Mouse (Mus musculus) midbrain, embryonic 12.5 days (tissue): Measurements from ENCODE around the gene Mgst2. TPM values are rescaled to one million over a fixed set of nuclear protein-coding genes. Genes with fewer than 3 reads are reported as not detected.

Experiments
- ATAC-seq: fragments of 200-750 bp; cut with Nextera tagmentation; 2 replicates; pipeline ENCODE4 v1.8.0; 2017; ENCODE audit warnings: low read depth, moderate TSS enrichment, moderate library complexity; ENCODE audit not compliant: low FRiP score
- H3K27ac ChIP-seq: fragments of 300-500 bp; sonication (generic); replicated peaks from 2 replicates; pipeline ENCODE4 v1.5.1; 2016; ENCODE audit warnings: mild to moderate bottlenecking
- H3K27me3 ChIP-seq: fragments of 300-500 bp; sonication (generic); 2 replicates; pipeline ENCODE4 v1.6.1; 2016; ENCODE audit warnings: mild to moderate bottlenecking
- H3K36me3 ChIP-seq: fragments of 300-500 bp; sonication (generic); 2 replicates; pipeline ENCODE4 v1.6.1; 2016
- H3K4me1 ChIP-seq: fragments of 300-500 bp; sonication (generic); 2 replicates; pipeline ENCODE4 v1.6.1; 2016
- H3K4me2 ChIP-seq: fragments of 300-500 bp; sonication (generic); replicated peaks from 2 replicates; pipeline ENCODE4 v1.6.1; 2016; ENCODE audit warnings: mild to moderate bottlenecking, moderate library complexity
- H3K4me3 ChIP-seq: fragments of 300-500 bp; sonication (generic); 2 replicates; pipeline ENCODE4 v1.5.1; 2016; ENCODE audit warnings: mild to moderate bottlenecking
- H3K9ac ChIP-seq: fragments of 300-500 bp; sonication (generic); replicated peaks from 2 replicates; pipeline ENCODE4 v1.6.1; 2016; ENCODE audit warnings: mild to moderate bottlenecking, moderate library complexity
- H3K9me3 ChIP-seq: fragments of 300-500 bp; sonication (generic); 2 replicates; pipeline ENCODE4 v1.6.1; 2016; ENCODE audit warnings: mild to moderate bottlenecking
- WGBS: fragments of 180-500 bp; shearing (Covaris S2); methylation state at CpG from one replicate; pipeline ENCODE4 v1.1.7; 2016; 5-methylcytosine and 5-hydroxymethylcytosine counted together
- polyA plus RNA-seq: library from polyadenylated mRNA; unstranded; fragments of >200 nt; fragmentation: Nextera tagmentation; extraction: Ambion mirVana; gene quantifications from 2 replicates; pipeline ENCODE4 v1.2.1, GENCODE M21; 2016

The Mgst2 gene
- 0.45 and 0.92 TPM in 2 replicates for polyA plus RNA-seq

DNA sequence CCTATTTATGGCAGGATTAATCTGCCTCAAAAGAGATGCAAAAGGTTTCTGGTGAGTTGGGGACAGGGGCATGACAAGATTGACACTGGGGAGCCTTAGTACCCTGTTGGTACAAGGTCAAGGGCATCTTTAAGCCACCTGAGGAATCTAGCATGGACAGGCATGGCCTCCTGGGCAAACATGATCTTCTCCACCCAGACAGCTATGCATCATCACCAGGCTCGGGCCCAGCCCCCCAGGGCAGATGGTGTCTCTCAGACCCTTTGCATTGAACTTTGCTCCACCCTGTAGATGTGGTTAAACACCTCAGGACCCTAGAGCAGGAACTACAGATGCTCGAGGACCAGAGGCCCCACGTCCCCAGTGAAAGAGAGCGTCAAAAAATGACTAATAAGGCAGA lies at the start of gene Mgst2:
TSS of gene Mgst2 (plus strand) at position 301 of the 400 bp plus-strand sequence.
- no peak for ATAC-seq
- Histone ChIP-seq H3K4me1 (no peaks in the 10 kb centered on the region), H3K9me3 (no peaks in the 10 kb centered on the region), H3K36me3 (no peaks in the 10 kb centered on the region), H3K4me3 (no peak within 1 kb of the TSS), H3K9ac (no peak within 1 kb of the TSS), H3K27me3 (no peaks in the 10 kb centered on the region), H3K4me2 (no peak within 1 kb of the TSS), H3K27ac (no peak within 1 kb of the TSS)
- 63% methylated on average over 4 of the region's 4 CpGs for WGBS

DNA sequence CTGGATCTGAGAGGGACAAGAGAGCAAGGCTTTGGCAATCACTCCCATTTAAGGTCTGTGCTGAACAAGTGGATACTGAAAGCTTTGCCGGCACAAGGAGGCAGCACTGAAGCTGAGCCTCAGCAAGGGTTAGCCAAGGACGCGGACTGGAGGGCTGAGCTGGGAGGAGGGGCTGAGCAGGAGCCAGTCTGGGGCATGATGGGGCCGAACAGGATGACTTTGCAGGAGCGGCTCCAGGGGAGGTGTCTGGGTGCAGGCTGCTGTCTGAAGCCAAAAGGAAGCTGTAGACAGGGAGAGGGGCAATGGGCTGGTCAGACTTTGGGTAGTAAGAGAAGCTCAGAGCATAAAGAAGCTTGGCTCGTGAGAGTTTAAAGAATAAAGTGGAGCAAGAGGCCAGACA lies 48.2 kb upstream of the Mgst2 start:
- 11% methylated on average over 6 of the region's 6 CpGs for WGBS
- H3K4me1 ChIP-seq: no peaks in the 10 kb centered on the region; the same call in 1 of the 2 replicates
- no peaks in the 10 kb centered on the region for H3K9me3 ChIP-seq
- H3K9ac ChIP-seq: no peak overlapping the region
- no peaks in the 10 kb centered on the region; the same call in 1 of the 2 replicates for H3K27me3 ChIP-seq
- ATAC-seq: no peak
- H3K4me2 ChIP-seq: no peak overlapping the region
- no peak overlapping the region for H3K27ac ChIP-seq
- no peak overlapping the region for H3K4me3 ChIP-seq
- no peaks in the 10 kb centered on the region for H3K36me3 ChIP-seq

DNA sequence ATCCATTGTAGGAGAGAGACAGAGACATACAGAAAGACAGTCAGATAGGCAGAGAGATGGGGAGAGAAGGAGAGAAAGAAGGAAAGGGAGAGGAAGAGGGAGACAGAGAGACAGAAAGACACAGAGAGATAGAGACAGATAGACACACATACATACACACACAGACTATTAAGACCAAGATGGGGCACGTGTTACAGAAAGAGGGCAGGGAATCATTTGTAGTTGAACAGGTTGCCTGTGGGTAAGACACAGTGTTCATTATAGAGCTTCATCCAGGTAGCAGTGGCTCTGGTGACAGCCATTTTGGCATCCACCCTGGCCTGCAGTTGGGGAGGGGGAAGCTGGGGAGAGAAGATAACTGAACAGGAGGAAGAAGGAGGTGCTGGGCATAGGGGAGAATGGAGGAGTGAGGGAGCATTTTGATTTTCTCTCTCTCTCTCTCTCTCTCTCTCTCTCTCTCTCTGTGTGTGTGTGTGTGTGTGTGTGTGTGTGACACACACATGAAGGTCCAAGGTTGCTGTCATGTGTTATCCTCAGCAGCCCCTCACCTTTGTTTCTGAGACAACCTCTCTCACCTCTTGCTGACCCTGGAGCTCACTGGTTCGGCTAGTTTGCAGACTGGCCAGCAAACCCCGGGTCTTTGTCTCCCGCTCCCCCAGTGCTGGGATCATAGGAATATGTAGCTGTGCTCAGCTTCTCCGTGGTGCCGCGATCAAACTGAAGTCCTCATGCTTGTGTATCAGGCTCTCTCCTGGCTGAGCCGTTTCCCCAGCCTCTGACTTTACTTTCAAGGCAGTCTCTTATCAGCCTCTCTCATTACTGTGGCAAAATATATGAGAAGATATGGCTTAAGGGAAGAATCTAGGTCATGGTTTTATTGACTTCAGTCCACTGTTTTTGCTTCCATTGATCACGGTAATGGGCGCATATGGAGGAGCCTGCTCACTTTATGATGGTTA lies 47.5 kb upstream of the Mgst2 start:
- no peak overlapping the region for H3K27ac ChIP-seq

DNA sequence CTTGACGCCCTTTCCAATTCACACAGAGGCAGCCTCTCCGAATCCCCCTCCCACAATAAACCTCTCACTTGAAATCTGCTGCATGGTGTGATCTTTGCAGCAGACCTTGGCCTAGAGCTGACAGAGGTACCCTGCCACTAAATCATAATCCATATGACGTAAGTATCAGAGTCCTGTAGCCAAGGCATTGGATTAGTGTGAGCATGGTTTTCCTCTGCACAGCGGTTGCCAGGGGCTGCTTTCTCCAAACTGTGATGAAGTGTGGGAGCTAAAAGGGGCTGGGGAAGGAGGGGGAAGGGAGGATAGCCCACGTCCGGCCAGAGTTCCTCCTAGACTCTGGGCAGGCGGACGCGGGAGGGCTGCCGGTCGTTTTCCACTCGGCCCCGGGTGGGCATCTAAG lies 45.9 kb upstream of the Mgst2 start:
- Histone ChIP-seq H3K27me3 (no peaks in the 10 kb centered on the region; the same call in 1 of the 2 replicates), H3K27ac (no peak overlapping the region), H3K4me2 (no peak overlapping the region), H3K4me3 (no peak overlapping the region), H3K9me3 (no peaks in the 10 kb centered on the region), H3K9ac (no peak overlapping the region), H3K4me1 (no peaks in the 10 kb centered on the region; the same call in 1 of the 2 replicates), H3K36me3 (no peaks in the 10 kb centered on the region)
- ATAC-seq: no peak
- 81% methylated on average over 13 of the region's 13 CpGs for WGBS

More for the DNA sequence above, 47.5 kb upstream of the Mgst2 start:
- no peaks in the 10 kb centered on the region for H3K36me3 ChIP-seq
- H3K4me1 ChIP-seq: no peaks in the 10 kb centered on the region; the same call in 1 of the 2 replicates
- H3K9me3 ChIP-seq: no peaks in the 10 kb centered on the region
- H3K4me2 ChIP-seq: no peak overlapping the region
- 87% methylated on average over 10 of the region's 10 CpGs for WGBS
- ATAC-seq: no peak
- H3K27me3 ChIP-seq: no peaks in the 10 kb centered on the region; the same call in 1 of the 2 replicates
- no peak overlapping the region for H3K9ac ChIP-seq
- no peak overlapping the region for H3K4me3 ChIP-seq

DNA sequence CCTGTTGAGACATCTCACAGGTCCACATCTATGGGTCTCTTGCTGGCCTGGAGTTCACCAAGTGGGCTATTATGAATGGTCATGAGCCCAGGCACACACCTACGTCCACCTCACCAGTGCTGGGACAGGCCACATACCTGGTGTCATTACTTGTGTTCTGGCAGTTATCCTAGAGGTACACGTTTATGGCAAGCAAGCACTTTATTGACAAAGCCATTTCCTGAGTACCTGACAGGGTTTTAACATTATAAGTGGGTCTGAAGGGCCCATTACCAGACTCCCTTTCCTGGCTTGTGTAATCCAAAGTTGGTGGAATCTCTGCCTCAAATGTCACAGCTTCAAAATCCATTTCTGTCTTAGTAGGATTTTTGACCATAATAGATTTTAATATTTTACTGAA lies 36.2 kb upstream of the Mgst2 start:
- 71% methylated on average over 2 of the region's 2 CpGs for WGBS
- Histone ChIP-seq H3K9me3 (no peaks in the 10 kb centered on the region), H3K9ac (no peak overlapping the region), H3K4me2 (no peak overlapping the region), H3K27me3 (no peaks in the 10 kb centered on the region), H3K4me3 (no peak overlapping the region), H3K27ac (no peak overlapping the region), H3K36me3 (no peaks in the 10 kb centered on the region), H3K4me1 (no peaks in the 10 kb centered on the region)
- no peak for ATAC-seq

DNA sequence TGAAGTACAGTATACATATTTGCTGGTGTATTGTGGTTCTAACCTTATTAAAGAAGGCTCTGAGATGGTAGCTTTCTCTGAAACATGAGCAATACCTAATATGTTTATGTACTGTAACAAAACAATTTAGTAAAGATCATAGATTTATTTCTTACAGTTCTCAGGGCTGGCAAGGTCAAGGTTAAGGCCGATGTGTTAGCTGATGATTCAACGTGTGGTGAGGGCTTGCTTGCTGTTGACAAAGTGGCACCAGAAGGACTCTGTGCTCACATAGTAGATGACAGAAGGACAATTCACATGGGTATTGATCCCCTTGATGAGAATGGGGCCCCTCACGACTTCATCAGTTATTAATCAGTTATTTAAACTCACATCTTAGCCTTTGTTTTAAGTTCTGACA lies 32.4 kb upstream of the Mgst2 start:
- Histone ChIP-seq H3K4me1 (no peaks in the 10 kb centered on the region), H3K4me3 (no peak overlapping the region), H3K4me2 (no peak overlapping the region), H3K27me3 (no peaks in the 10 kb centered on the region), H3K36me3 (no peaks in the 10 kb centered on the region), H3K27ac (no peak overlapping the region), H3K9me3 (no peaks in the 10 kb centered on the region), H3K9ac (no peak overlapping the region)
- WGBS: 76% methylated on average over 3 of the region's 3 CpGs
- no peak for ATAC-seq

DNA sequence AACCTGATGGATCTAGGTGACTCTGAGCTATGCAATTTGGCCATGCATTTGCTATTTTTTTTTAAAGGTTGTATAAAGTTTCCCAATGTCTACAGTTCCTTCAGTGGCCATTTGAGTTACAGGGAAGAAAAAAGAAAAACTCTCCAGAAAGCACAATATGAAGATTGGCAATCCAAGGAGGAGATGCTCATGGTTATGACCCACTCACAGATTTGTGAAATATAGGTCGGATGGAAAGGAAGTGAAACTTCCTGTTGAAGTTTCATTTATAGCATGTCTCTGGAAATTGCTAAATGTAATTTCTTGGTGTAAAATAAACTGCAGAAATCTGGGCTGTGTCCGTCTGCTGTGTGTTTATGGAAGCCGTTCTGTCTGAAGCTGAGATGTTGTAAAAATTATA lies 31.2 kb upstream of the Mgst2 start:
- Histone ChIP-seq H3K4me1 (no peaks in the 10 kb centered on the region), H3K9ac (no peak overlapping the region), H3K4me3 (no peak overlapping the region), H3K27me3 (no peaks in the 10 kb centered on the region), H3K4me2 (no peak overlapping the region), H3K9me3 (0 out of 2 replicates have a peak, but pooled peaks cover 4% of the 10 kb centered on the region), H3K27ac (no peak overlapping the region), H3K36me3 (no peaks in the 10 kb centered on the region)
- no peak for ATAC-seq
- 89% methylated on average over 3 of the region's 3 CpGs for WGBS

DNA sequence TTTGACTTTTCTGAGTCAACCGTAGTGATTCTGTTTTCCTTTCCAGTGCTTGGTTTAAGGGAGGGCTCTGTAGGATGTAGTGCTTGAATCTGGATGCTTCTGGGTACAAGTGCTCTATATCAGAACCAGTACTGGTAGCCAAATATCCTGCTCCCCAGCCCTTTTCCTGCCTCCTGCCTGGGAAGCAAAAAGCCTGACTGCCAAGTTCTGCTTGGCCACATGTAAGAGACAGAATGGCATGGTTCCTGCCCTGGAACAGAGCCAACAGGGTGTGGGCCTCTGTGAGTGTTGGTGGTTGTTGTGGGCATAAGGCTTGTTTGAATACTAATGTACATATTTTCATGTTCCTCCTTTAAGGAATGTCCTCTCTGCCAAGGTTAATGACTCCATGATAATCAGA lies 29.4 kb upstream of the Mgst2 start:
- Histone ChIP-seq H3K36me3 (no peaks in the 10 kb centered on the region), H3K9ac (no peak overlapping the region), H3K27ac (no peak overlapping the region), H3K4me2 (no peak overlapping the region), H3K27me3 (no peaks in the 10 kb centered on the region), H3K9me3 (0 out of 2 replicates have a peak, but pooled peaks cover 4% of the 10 kb centered on the region), H3K4me3 (no peak overlapping the region), H3K4me1 (no peaks in the 10 kb centered on the region)
- 92% methylated on average over 1 of the region's 1 CpGs for WGBS
- ATAC-seq: no peak

DNA sequence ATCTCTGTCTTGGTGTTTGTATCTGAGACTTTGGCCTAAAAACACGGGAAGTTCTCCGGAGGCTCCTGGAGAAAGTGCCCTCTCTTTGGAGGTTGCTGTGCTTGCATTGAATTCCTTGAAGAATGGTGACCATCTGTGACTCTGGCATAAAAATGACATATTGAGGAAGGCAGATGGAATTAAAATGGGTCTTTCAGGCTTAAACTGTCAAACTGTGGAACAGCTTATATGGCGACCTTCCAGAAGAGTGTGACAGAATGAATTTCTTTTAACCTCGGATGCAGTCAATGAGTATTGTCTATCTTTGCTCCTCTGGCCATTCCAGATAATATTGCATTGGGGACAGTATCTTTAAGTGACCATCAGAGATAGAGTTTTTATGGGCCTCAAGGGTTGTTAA lies 28.2 kb upstream of the Mgst2 start:
- no peaks in the 10 kb centered on the region for H3K4me1 ChIP-seq
- 88% methylated on average over 4 of the region's 4 CpGs for WGBS
- 0 out of 2 replicates have a peak, but pooled peaks cover 4% of the 10 kb centered on the region for H3K9me3 ChIP-seq
- H3K36me3 ChIP-seq: no peaks in the 10 kb centered on the region
- no peak for ATAC-seq
- H3K27me3 ChIP-seq: no peaks in the 10 kb centered on the region
- no peak overlapping the region for H3K27ac ChIP-seq
- H3K4me2 ChIP-seq: no peak overlapping the region
- H3K9ac ChIP-seq: no peak overlapping the region
- no peak overlapping the region for H3K4me3 ChIP-seq

DNA sequence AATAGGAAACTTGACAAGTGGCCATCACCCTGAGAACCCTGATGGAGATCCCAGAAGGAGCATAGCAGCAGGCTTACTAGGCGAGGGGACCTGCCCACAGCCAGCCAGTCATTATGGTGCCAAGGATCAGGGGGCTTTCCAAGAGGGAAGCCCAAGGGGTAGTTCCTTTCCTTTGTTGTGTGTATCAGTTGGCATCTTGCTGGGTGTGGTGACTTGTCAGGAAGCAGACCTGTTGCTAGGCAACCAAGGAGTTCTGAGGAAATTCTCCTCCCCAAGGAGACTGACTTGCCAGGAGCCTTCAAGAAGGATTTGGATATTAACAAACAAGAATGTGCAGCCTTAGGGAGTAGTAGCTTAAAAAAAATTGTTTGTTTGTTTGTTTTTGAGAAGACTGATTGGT lies 25.7 kb upstream of the Mgst2 start:
- no peaks in the 10 kb centered on the region for H3K4me1 ChIP-seq
- no peak overlapping the region for H3K4me3 ChIP-seq
- 74% methylated on average over 1 of the region's 1 CpGs for WGBS
- H3K9ac ChIP-seq: no peak overlapping the region
- ATAC-seq: no peak
- H3K27me3 ChIP-seq: no peaks in the 10 kb centered on the region
- no peak overlapping the region for H3K4me2 ChIP-seq
- 0 out of 2 replicates have a peak, but pooled peaks cover 4% of the 10 kb centered on the region for H3K9me3 ChIP-seq
- no peaks in the 10 kb centered on the region for H3K36me3 ChIP-seq
- no peak overlapping the region for H3K27ac ChIP-seq

DNA sequence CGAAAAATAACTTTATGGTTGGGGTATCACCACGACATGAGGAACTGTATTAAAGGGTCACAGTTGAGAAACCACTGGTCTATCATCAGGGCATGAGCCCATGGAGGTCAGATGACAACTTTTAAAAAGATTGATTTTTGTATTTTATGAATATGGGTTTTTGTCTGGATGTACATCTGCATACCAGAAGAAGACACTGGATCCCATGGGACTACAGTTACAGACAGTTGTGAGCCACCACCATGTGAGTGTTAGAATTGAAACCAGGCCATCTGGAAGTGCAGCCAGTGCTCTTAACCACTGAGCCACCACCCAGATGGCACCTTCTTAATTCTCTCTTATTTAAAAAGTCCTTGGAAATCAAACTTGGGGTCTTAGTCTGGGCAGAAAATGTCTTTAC lies 24.2 kb upstream of the Mgst2 start:
- Histone ChIP-seq H3K4me2 (no peak overlapping the region), H3K27me3 (no peaks in the 10 kb centered on the region), H3K27ac (no peak overlapping the region), H3K4me3 (no peak overlapping the region), H3K9me3 (0 out of 2 replicates have a peak, but pooled peaks cover 4% of the 10 kb centered on the region), H3K9ac (no peak overlapping the region), H3K36me3 (no peaks in the 10 kb centered on the region), H3K4me1 (no peaks in the 10 kb centered on the region)
- no peak for ATAC-seq
- 84% methylated on average over 2 of the region's 2 CpGs for WGBS

DNA sequence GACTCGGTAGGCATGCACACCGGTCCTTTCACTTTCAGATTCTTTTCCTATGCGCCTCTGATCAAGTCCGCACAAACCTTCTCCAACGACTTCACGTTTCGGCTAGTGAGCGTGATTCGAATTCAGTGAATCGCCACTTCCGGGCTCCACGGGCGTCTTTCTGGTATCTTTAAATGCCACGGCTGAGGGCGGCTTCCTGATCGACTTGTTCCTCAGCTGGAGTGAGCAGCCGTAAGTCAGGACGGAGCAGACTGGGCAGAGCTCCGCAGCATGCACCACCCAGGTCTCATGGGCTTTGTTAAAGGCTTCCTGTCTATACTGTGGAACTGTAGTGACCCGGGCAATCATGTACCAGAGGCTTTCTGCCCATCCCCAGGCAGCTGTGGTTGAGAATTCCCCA lies 23.5 kb upstream of the Mgst2 start:
- Histone ChIP-seq H3K36me3 (no peaks in the 10 kb centered on the region), H3K4me3 (no peak overlapping the region), H3K9me3 (0 out of 2 replicates have a peak, but pooled peaks cover 4% of the 10 kb centered on the region), H3K27me3 (no peaks in the 10 kb centered on the region), H3K9ac (no peak overlapping the region), H3K4me1 (no peaks in the 10 kb centered on the region), H3K4me2 (no peak overlapping the region), H3K27ac (no peak overlapping the region)
- WGBS: 95% methylated on average over 20 of the region's 20 CpGs
- no peak for ATAC-seq
